Mouse (Mus musculus): Measurements from ENCODE around the gene Epop. TPM values are rescaled to one million over a fixed set of nuclear protein-coding genes. Genes with fewer than 3 reads are reported as not detected.
A peak's percentile ranks its signal among the peaks of the same experiment; 100 is the strongest.

Gene Epop
- polyA plus RNA-seq (2015; fragmentation: Nextera tagmentation; extraction: Ambion mirVana) = 1.2 and 1.3 TPM in 2 replicates

DNA sequence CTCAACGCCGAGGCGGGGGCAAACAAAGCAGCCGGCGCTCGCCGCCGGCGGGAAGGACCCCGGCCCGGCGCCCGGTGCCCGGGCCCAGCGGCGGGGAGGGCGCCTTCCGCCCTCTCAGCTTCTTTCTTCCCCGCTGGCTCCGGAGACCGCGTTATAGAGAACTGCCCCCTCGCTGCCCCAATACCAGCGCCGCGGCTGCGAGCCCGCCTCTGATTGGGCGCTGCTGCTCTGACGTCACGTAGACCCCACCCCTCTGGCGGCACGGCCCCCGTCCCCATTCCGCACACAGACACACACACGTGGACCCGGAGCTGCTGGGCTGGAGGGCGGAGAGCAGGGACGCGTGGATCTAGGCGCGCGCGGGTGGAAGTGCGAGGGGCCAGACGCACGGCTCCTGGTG lies at the start of gene Epop:
Gene Epop, minus strand, starts transcription at position 127 of the 400 bp plus-strand sequence.
- peak within 1 kb of the TSS; percentile 74 for H3K4me3 ChIP-seq (ENCODE audit: low read depth, low read length)
- peak within 1 kb of the TSS; percentile 74 for H3K9ac ChIP-seq (ENCODE audit: low read depth, low read length)
- H3K36me3 ChIP-seq (ENCODE audit: control insufficient read depth, insufficient read depth, low read length) = no peaks in the 10 kb centered on the region
- H3K27ac ChIP-seq (ENCODE audit: low read length) = no peak within 1 kb of the TSS
- H3K9me3 ChIP-seq (replicated peaks; ENCODE audit: control insufficient read depth, low read length, poor library complexity, severe bottlenecking) = no peaks in the 10 kb centered on the region
- peaks cover 18% of the 10 kb centered on the region for H3K4me1 ChIP-seq (ENCODE audit: control insufficient read depth, insufficient read depth, low read length)
- H3K27me3 ChIP-seq (ENCODE audit: control insufficient read depth, insufficient read depth, low read depth, low read length) = peaks cover 58% of the 10 kb centered on the region
- 0% methylated on average over 39 of the region's 47 CpGs for WGBS
- peak; percentile 92 for ATAC-seq
- H3K4me2 ChIP-seq (ENCODE audit: low read length) = peak within 1 kb of the TSS; percentile 78

DNA sequence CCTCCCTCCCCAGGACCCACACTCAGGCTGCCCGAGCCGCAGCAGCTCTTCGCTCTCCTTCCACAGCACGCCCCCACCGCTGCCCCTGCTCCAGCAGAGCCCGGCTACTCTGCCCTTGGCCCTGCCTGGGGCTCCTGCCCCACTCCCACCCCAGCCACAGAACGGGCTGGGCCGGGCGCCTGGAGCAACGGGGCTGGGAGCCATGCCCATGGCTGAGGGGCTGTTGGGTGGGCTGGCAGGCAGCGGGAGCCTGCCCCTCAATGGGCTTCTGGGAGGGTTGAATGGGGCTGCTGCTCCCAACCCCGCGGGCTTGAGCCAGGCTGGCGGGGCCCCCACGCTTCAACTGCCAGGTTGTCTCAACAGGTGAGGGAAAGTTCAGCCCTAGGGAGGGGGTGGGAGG lies 48.8 kb upstream of the Epop start:
- no peak for ATAC-seq
- Histone ChIP-seq H3K9ac (ENCODE audit: low read depth, low read length) (no peak overlapping the region), H3K9me3 (replicated peaks; ENCODE audit: control insufficient read depth, low read length, poor library complexity, severe bottlenecking) (no peaks in the 10 kb centered on the region), H3K36me3 (ENCODE audit: control insufficient read depth, insufficient read depth, low read length) (peaks cover 26% of the 10 kb centered on the region), H3K4me1 (ENCODE audit: control insufficient read depth, insufficient read depth, low read length) (peaks cover 5% of the 10 kb centered on the region; the same call in 1 of the 2 replicates), H3K4me2 (ENCODE audit: low read length) (no peak overlapping the region), H3K27me3 (ENCODE audit: control insufficient read depth, insufficient read depth, low read depth, low read length) (no peaks in the 10 kb centered on the region), H3K27ac (ENCODE audit: low read length) (no peak overlapping the region), H3K4me3 (ENCODE audit: low read depth, low read length) (no peak overlapping the region)
- 57% methylated on average over 15 of the region's 15 CpGs for WGBS

DNA sequence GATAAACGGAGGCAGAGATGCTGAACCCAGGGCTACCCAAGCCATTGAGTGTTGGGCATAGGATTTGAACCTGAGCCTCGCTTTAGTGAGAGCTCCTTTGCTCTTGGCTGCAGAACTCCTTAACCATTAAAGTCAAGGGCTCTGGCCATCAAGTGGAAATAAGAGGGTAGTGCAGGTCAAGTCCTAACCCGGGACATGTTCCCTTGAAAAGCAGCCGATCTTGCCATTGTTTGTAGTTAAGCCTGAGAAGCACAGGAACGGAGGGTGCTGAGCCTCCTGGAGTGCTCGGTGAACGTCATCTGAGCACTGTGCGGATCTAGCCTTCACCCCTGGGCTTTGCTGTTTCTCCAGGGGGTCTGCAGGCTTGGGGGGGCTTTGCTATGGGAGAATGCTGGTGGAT lies 48.3 kb upstream of the Epop start:
- Histone ChIP-seq H3K9ac (ENCODE audit: low read depth, low read length) (no peak overlapping the region), H3K27me3 (ENCODE audit: control insufficient read depth, insufficient read depth, low read depth, low read length) (no peaks in the 10 kb centered on the region), H3K4me1 (ENCODE audit: control insufficient read depth, insufficient read depth, low read length) (peaks cover 5% of the 10 kb centered on the region; the same call in 1 of the 2 replicates), H3K4me2 (ENCODE audit: low read length) (no peak overlapping the region), H3K9me3 (replicated peaks; ENCODE audit: control insufficient read depth, low read length, poor library complexity, severe bottlenecking) (no peaks in the 10 kb centered on the region), H3K27ac (ENCODE audit: low read length) (no peak overlapping the region), H3K36me3 (ENCODE audit: control insufficient read depth, insufficient read depth, low read length) (peaks cover 29% of the 10 kb centered on the region), H3K4me3 (ENCODE audit: low read depth, low read length) (no peak overlapping the region)
- ATAC-seq = no peak
- 41% methylated on average over 8 of the region's 8 CpGs for WGBS

DNA sequence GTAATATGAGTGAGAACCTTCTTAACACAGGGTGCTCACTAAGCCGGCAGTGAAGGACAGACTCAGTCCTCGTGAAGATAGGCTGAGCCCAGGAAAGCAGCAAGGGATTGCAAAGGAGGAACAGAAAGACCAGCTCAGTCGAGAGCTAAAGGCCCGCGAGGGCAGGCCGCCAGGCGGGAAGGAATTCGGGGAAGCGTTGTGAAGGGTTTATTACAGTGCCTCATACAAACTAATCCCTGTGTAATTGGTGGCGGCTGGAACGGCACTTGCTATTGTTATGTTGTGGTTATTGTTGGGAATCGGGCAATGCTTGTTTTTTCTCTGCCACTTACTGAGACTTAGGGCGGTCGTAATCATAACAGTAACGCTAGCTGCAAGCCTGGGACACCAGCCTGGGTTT lies 47.9 kb upstream of the Epop start:
- H3K36me3 ChIP-seq (ENCODE audit: control insufficient read depth, insufficient read depth, low read length) = peaks cover 29% of the 10 kb centered on the region
- no peak overlapping the region for H3K27ac ChIP-seq (ENCODE audit: low read length)
- no peak overlapping the region for H3K4me2 ChIP-seq (ENCODE audit: low read length)
- no peak overlapping the region for H3K4me3 ChIP-seq (ENCODE audit: low read depth, low read length)
- no peaks in the 10 kb centered on the region for H3K9me3 ChIP-seq (replicated peaks; ENCODE audit: control insufficient read depth, low read length, poor library complexity, severe bottlenecking)
- no peak overlapping the region for H3K9ac ChIP-seq (ENCODE audit: low read depth, low read length)
- no peak for ATAC-seq
- H3K27me3 ChIP-seq (ENCODE audit: control insufficient read depth, insufficient read depth, low read depth, low read length) = no peaks in the 10 kb centered on the region
- 19% methylated on average over 15 of the region's 15 CpGs for WGBS
- peaks cover 5% of the 10 kb centered on the region; the same call in 1 of the 2 replicates for H3K4me1 ChIP-seq (ENCODE audit: control insufficient read depth, insufficient read depth, low read length)

DNA sequence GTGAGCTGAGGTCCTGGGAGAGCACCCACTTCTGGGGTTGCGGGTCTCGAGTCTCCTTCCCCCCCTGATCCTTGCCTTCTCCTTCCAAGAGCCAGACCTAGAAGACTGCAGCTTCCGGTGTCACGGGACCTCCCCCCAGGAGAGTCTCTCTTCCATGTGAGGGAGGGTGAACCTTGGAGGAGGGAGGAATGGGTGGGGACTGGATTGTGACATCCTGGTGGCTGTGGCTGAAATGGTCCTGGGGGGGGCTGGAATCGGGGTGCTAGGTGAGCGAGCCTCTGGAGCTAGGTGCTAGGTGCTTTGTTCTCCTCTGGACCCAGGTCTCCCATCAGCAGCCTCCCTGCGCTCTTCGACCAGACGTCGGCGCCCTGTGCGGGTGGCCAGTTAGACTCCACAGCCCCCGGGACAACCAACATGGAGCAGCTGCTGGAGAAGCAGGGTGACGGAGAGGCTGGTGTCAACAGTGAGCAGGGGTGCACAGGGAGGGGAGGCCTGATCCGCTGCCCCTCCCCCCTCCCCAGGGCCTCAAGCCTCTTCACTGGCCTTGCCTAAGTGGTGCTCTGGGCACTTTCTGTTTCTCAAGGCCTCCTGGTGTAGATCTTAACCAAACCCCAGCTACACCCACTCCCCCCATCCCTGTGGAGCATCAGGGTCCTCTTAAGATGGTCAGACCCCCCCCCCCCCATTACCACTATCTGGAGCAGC lies 46.7 kb upstream of the Epop start:
- no peak for ATAC-seq

DNA sequence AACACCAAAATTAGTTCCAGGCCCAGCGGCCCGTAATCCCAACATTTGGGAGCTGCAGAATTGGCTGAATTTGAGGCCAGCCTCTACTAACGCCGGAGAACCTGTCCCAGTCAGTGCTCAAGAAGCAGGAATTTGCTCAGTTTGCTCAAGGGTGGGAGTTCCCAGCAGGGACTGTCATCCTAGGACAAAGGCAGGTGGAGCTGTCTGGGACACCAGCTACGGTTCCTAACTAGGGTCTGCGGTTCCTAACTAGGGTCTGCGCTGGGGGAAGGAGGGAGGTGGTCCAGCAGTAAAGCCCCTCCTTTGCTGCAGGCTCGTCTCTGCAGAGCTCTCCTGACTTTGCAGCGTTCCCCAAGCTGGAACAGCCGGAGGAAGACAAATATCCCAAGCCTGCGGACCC lies 43.6 kb upstream of the Epop start:
- WGBS = 84% methylated on average over 11 of the region's 11 CpGs
- Histone ChIP-seq H3K36me3 (ENCODE audit: control insufficient read depth, insufficient read depth, low read length) (peaks cover 32% of the 10 kb centered on the region), H3K4me3 (ENCODE audit: low read depth, low read length) (no peak overlapping the region), H3K9me3 (replicated peaks; ENCODE audit: control insufficient read depth, low read length, poor library complexity, severe bottlenecking) (no peaks in the 10 kb centered on the region), H3K4me2 (ENCODE audit: low read length) (no peak overlapping the region), H3K9ac (ENCODE audit: low read depth, low read length) (no peak overlapping the region), H3K27ac (ENCODE audit: low read length) (no peak overlapping the region), H3K27me3 (ENCODE audit: control insufficient read depth, insufficient read depth, low read depth, low read length) (no peaks in the 10 kb centered on the region), H3K4me1 (ENCODE audit: control insufficient read depth, insufficient read depth, low read length) (peaks cover 8% of the 10 kb centered on the region)
- no peak for ATAC-seq

More for the DNA sequence above, 46.7 kb upstream of the Epop start:
- Histone ChIP-seq H3K27ac (ENCODE audit: low read length) (no peak overlapping the region), H3K4me3 (ENCODE audit: low read depth, low read length) (no peak overlapping the region), H3K4me1 (ENCODE audit: control insufficient read depth, insufficient read depth, low read length) (peaks cover 5% of the 10 kb centered on the region; the same call in 1 of the 2 replicates), H3K4me2 (ENCODE audit: low read length) (no peak overlapping the region), H3K36me3 (ENCODE audit: control insufficient read depth, insufficient read depth, low read length) (peaks cover 26% of the 10 kb centered on the region), H3K9ac (ENCODE audit: low read depth, low read length) (no peak overlapping the region), H3K9me3 (replicated peaks; ENCODE audit: control insufficient read depth, low read length, poor library complexity, severe bottlenecking) (no peaks in the 10 kb centered on the region), H3K27me3 (ENCODE audit: control insufficient read depth, insufficient read depth, low read depth, low read length) (no peaks in the 10 kb centered on the region)
- 81% methylated on average over 15 of the region's 15 CpGs for WGBS

DNA sequence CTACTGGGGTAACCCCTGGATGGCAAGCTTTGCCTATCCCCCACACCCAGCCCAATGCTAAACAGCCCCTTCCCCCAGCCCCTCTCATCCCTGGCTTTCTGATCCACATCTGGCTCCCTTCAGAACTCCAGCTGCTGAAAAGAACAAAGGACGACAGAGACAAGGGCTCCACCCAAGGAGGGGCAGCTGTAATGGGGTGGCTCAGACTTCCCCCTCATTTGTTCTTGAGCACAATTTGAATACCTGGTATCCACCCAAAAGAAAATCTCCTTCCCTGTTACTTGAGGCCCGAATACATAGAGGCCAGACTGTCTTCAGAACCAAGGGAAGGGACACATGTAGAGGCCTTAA lies 41.6 kb upstream of the Epop start:
- Histone ChIP-seq H3K36me3 (ENCODE audit: control insufficient read depth, insufficient read depth, low read length) (peaks cover 33% of the 10 kb centered on the region), H3K27me3 (ENCODE audit: control insufficient read depth, insufficient read depth, low read depth, low read length) (no peaks in the 10 kb centered on the region), H3K4me1 (ENCODE audit: control insufficient read depth, insufficient read depth, low read length) (peaks cover 3% of the 10 kb centered on the region), H3K4me3 (ENCODE audit: low read depth, low read length) (no peak overlapping the region), H3K9me3 (replicated peaks; ENCODE audit: control insufficient read depth, low read length, poor library complexity, severe bottlenecking) (no peaks in the 10 kb centered on the region), H3K27ac (ENCODE audit: low read length) (no peak overlapping the region), H3K9ac (ENCODE audit: low read depth, low read length) (no peak overlapping the region), H3K4me2 (ENCODE audit: low read length) (no peak overlapping the region)
- ATAC-seq = no peak
- 35% methylated on average over 2 of the region's 2 CpGs for WGBS

DNA sequence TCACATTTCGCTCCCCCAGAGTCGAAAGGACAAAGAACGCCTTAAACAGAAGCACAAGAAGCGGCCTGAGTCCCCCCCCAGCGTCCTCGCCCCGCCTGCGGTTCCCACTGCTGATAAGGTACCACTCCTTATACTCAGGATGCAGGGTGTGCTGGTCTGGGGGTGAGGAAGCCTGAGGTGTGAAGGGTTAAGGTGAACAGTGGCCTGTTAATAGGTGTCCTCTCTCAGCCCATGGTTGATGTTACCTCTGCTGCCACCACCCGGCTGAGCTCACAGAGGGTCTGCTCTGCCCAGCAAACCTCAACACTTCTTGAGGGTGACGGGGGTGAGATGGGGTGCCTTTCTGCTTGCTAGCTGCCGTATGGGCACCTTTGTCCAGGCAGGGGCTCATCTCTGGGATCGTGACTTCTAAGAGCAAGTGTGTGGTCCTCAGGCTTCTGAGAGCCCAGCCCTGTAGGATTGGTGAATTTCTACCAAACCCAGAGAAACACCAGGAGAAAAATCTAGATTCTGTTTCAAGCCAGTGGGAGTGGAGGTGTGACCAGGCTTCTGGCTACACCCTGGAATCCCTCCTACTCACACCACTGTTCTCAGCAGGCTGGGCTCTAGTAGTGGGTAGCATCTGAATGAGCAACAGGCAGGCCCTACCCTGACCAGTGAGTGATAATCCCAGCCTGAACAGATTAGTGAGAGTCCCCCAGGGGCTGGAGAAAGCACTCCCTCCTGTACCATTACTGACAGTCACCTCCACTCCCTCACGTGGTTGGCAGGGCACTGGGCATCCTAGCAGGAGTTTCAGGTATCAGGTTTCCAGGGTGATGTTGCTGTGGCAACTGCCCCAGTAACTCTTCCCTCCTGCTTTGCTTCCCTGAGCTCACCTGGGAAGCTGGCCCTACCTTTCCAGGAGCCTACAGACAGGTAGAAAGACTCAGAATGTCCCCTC lies 41.0 kb upstream of the Epop start:
- no peak overlapping the region for H3K27ac ChIP-seq (ENCODE audit: low read length)
- H3K9ac ChIP-seq (ENCODE audit: low read depth, low read length) = no peak overlapping the region
- H3K4me1 ChIP-seq (ENCODE audit: control insufficient read depth, insufficient read depth, low read length) = peaks cover 3% of the 10 kb centered on the region
- H3K9me3 ChIP-seq (replicated peaks; ENCODE audit: control insufficient read depth, low read length, poor library complexity, severe bottlenecking) = no peaks in the 10 kb centered on the region
- no peak for ATAC-seq
- no peak overlapping the region for H3K4me2 ChIP-seq (ENCODE audit: low read length)
- H3K4me3 ChIP-seq (ENCODE audit: low read depth, low read length) = no peak overlapping the region
- no peaks in the 10 kb centered on the region for H3K27me3 ChIP-seq (ENCODE audit: control insufficient read depth, insufficient read depth, low read depth, low read length)
- H3K36me3 ChIP-seq (ENCODE audit: control insufficient read depth, insufficient read depth, low read length) = peaks cover 33% of the 10 kb centered on the region
- 71% methylated on average over 13 of the region's 13 CpGs for WGBS

DNA sequence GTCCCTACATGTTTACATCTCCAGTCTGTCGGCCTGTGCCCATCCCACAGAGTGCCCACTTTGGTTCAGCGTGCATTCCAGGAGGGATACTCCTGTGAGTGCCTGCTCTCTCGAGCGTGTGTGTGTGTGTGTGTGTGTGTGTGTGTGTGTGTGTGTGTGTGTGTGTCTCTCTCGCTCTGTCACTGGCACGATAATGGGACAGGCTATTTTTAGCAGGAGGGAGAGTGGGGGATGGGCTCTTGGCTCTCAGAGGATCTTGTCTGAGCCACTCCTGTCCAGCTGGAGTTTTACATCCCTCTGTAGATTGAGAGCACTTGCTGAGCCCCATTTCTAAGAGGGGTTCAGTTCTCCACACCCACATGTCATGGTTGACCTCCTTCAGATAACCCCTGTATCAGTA lies 40.3 kb upstream of the Epop start:
- 16% methylated on average over 5 of the region's 6 CpGs for WGBS
- H3K9ac ChIP-seq (ENCODE audit: low read depth, low read length) = no peak overlapping the region
- no peak for ATAC-seq
- H3K27ac ChIP-seq (ENCODE audit: low read length) = no peak overlapping the region
- H3K36me3 ChIP-seq (ENCODE audit: control insufficient read depth, insufficient read depth, low read length) = peaks cover 30% of the 10 kb centered on the region
- H3K27me3 ChIP-seq (ENCODE audit: control insufficient read depth, insufficient read depth, low read depth, low read length) = no peaks in the 10 kb centered on the region
- H3K4me3 ChIP-seq (ENCODE audit: low read depth, low read length) = no peak overlapping the region
- H3K9me3 ChIP-seq (replicated peaks; ENCODE audit: control insufficient read depth, low read length, poor library complexity, severe bottlenecking) = no peaks in the 10 kb centered on the region
- H3K4me1 ChIP-seq (ENCODE audit: control insufficient read depth, insufficient read depth, low read length) = peaks cover 10% of the 10 kb centered on the region
- H3K4me2 ChIP-seq (ENCODE audit: low read length) = no peak overlapping the region
